Mouse (Mus musculus) hindbrain, embryonic 13.5 days (tissue): ENCODE data around the gene Capn10. TPM values are rescaled to one million over a fixed set of nuclear protein-coding genes. Genes with fewer than 3 reads are reported as not detected.
A peak's percentile ranks its signal among the peaks of the same experiment; 100 is the strongest.

ENCODE experiments used
- ATAC-seq: fragments of 200-750 bp; cut with Nextera tagmentation; 2 replicates; pipeline ENCODE4 v1.8.0; 2017; ENCODE audit warnings: moderate TSS enrichment; ENCODE audit not compliant: low FRiP score
- H3K27ac ChIP-seq: fragments of 300-500 bp; sonication (generic); 2 replicates; pipeline ENCODE4 v1.5.1; 2015; ENCODE audit warnings: inconsistent platforms, mild to moderate bottlenecking, moderate library complexity
- H3K27me3 ChIP-seq: fragments of 300-500 bp; sonication (generic); 2 replicates; pipeline ENCODE4 v1.6.1; 2015; ENCODE audit warnings: mild to moderate bottlenecking, inconsistent platforms
- H3K36me3 ChIP-seq: fragments of 300-500 bp; sonication (generic); 2 replicates; pipeline ENCODE4 v1.6.1; 2015; ENCODE audit warnings: mild to moderate bottlenecking, inconsistent platforms
- H3K4me1 ChIP-seq: fragments of 300-500 bp; sonication (generic); replicated peaks from 2 replicates; pipeline ENCODE4 v1.6.1; 2015; ENCODE audit warnings: inconsistent platforms
- H3K4me2 ChIP-seq: fragments of 300-500 bp; sonication (generic); 2 replicates; pipeline ENCODE4 v1.6.1; 2015; ENCODE audit warnings: inconsistent platforms, mild to moderate bottlenecking, moderate library complexity
- H3K4me3 ChIP-seq: fragments of 300-500 bp; sonication (generic); 2 replicates; pipeline ENCODE4 v1.5.1; 2015; ENCODE audit warnings: mild to moderate bottlenecking, inconsistent platforms
- H3K9ac ChIP-seq: fragments of 300-500 bp; sonication (generic); 2 replicates; pipeline ENCODE4 v1.6.1; 2015; ENCODE audit warnings: mild to moderate bottlenecking, inconsistent platforms
- H3K9me3 ChIP-seq: fragments of 300-500 bp; sonication (generic); 2 replicates; pipeline ENCODE4 v1.6.1; 2016; ENCODE audit warnings: inconsistent platforms
- WGBS: fragments of 180-500 bp; shearing (Covaris S2); methylation state at CpG from one replicate; pipeline ENCODE4 v1.1.7; 2015; 5-methylcytosine and 5-hydroxymethylcytosine counted together
- polyA plus RNA-seq: library from polyadenylated mRNA; unstranded; fragments of >200 nt; fragmentation: Nextera tagmentation; extraction: Ambion mirVana; gene quantifications from 2 replicates; pipeline ENCODE4 v1.2.1, GENCODE M21; 2015

Gene Capn10
- polyA plus RNA-seq, 1 experiment from 2014 or later = 58.9 TPM

- Histone ChIP-seq H3K36me3 (peaks cover 4% of the 10 kb centered on the region), H3K9ac (no peak overlapping the region), H3K4me3 (no peak overlapping the region), H3K4me1 (peaks cover 52% of the 10 kb centered on the region), H3K27me3 (peaks cover 7% of the 10 kb centered on the region; the same call in 1 of the 2 replicates), H3K9me3 (no peaks in the 10 kb centered on the region), H3K27ac (no peak overlapping the region), H3K4me2 (peak overlapping the region; percentile 86; the same call in 1 of the 2 replicates)
- 73% methylated on average over 4 of the region's 4 CpGs for WGBS
- ATAC-seq = no peak
Observed at GRCm38 (mm10) chr1:92909068-92909467, 25.1 kb upstream of the Capn10 start.

- Histone ChIP-seq H3K4me1 (peaks cover 60% of the 10 kb centered on the region), H3K9me3 (no peaks in the 10 kb centered on the region), H3K27ac (peak within 1 kb of the TSS; percentile 96), H3K36me3 (peaks cover 17% of the 10 kb centered on the region), H3K27me3 (peaks cover 3% of the 10 kb centered on the region; the same call in 1 of the 2 replicates), H3K4me2 (peak within 1 kb of the TSS; percentile 86), H3K4me3 (peak within 1 kb of the TSS; percentile 85), H3K9ac (peak within 1 kb of the TSS; percentile 96)
- peak; percentile 69 for ATAC-seq
- WGBS = 1% methylated on average over 34 of the region's 57 CpGs
Observed at GRCm38 (mm10) chr1:92910239-92910885, 23.8 kb upstream of the Capn10 start, which contains the start of gene Rnpepl1. TSS of gene Rnpepl1 (plus strand) at chr1:92910783.

GRCm38 (mm10) chr1:92910925-92911720, 23.1 kb upstream of the Capn10 start:
- under 1% methylated on average over 31 of the region's 85 CpGs for WGBS

GRCm38 (mm10) chr1:92911721-92912138, 22.4 kb upstream of the Capn10 start:
- Histone ChIP-seq H3K27ac (peak overlapping the region; percentile 96), H3K27me3 (0 out of 2 replicates have a peak, but pooled peaks cover 3% of the 10 kb centered on the region), H3K4me2 (peak overlapping the region; percentile 86), H3K9ac (peak overlapping the region; percentile 96), H3K36me3 (peaks cover 31% of the 10 kb centered on the region), H3K9me3 (no peaks in the 10 kb centered on the region), H3K4me3 (peak overlapping the region; percentile 85), H3K4me1 (peaks cover 57% of the 10 kb centered on the region)
- WGBS = 37% methylated on average over 8 of the region's 8 CpGs
- no peak for ATAC-seq

More at GRCm38 (mm10) chr1:92910925-92911720, 23.1 kb upstream of the Capn10 start:
- peak; percentile 23 for ATAC-seq
- Histone ChIP-seq H3K36me3 (peaks cover 24% of the 10 kb centered on the region), H3K4me3 (peak overlapping the region; percentile 85), H3K27me3 (0 out of 2 replicates have a peak, but pooled peaks cover 3% of the 10 kb centered on the region), H3K4me2 (peak overlapping the region; percentile 86), H3K27ac (peak overlapping the region; percentile 96), H3K9ac (peak overlapping the region; percentile 96), H3K4me1 (peaks cover 60% of the 10 kb centered on the region), H3K9me3 (no peaks in the 10 kb centered on the region)

- Histone ChIP-seq H3K36me3 (peaks cover 36% of the 10 kb centered on the region), H3K4me1 (peaks cover 57% of the 10 kb centered on the region), H3K27me3 (0 out of 2 replicates have a peak, but pooled peaks cover 3% of the 10 kb centered on the region), H3K9ac (peak overlapping the region; percentile 96), H3K4me2 (peak overlapping the region; percentile 86), H3K4me3 (peak overlapping the region; percentile 85), H3K27ac (peak overlapping the region; percentile 96), H3K9me3 (no peaks in the 10 kb centered on the region)
- WGBS = 39% methylated on average over 1 of the region's 1 CpGs
- no peak for ATAC-seq
Observed at GRCm38 (mm10) chr1:92912286-92912685, 21.9 kb upstream of the Capn10 start.

GRCm38 (mm10) chr1:92914239-92914638, 19.9 kb upstream of the Capn10 start:
- Histone ChIP-seq H3K4me2 (no peak overlapping the region), H3K27ac (no peak overlapping the region), H3K4me3 (no peak overlapping the region), H3K27me3 (no peaks in the 10 kb centered on the region), H3K9ac (peak overlapping the region; percentile 29; the same call in 1 of the 2 replicates), H3K36me3 (peaks cover 56% of the 10 kb centered on the region), H3K9me3 (no peaks in the 10 kb centered on the region), H3K4me1 (peaks cover 46% of the 10 kb centered on the region)
- WGBS = 80% methylated on average over 4 of the region's 4 CpGs
- no peak for ATAC-seq

GRCm38 (mm10) chr1:92914993-92915392, 19.2 kb upstream of the Capn10 start:
- peaks cover 39% of the 10 kb centered on the region for H3K4me1 ChIP-seq
- ATAC-seq = no peak
- H3K9me3 ChIP-seq = no peaks in the 10 kb centered on the region
- H3K4me3 ChIP-seq = no peak overlapping the region
- H3K27ac ChIP-seq = no peak overlapping the region
- no peak overlapping the region for H3K9ac ChIP-seq
- no peaks in the 10 kb centered on the region for H3K27me3 ChIP-seq
- peaks cover 63% of the 10 kb centered on the region for H3K36me3 ChIP-seq
- no peak overlapping the region for H3K4me2 ChIP-seq
- 97% methylated on average over 11 of the region's 11 CpGs for WGBS

GRCm38 (mm10) chr1:92916725-92917124, 17.5 kb upstream of the Capn10 start:
- Histone ChIP-seq H3K9me3 (no peaks in the 10 kb centered on the region), H3K36me3 (peaks cover 81% of the 10 kb centered on the region), H3K4me2 (no peak overlapping the region), H3K4me3 (no peak overlapping the region), H3K4me1 (peaks cover 30% of the 10 kb centered on the region), H3K27me3 (no peaks in the 10 kb centered on the region), H3K9ac (no peak overlapping the region), H3K27ac (no peak overlapping the region)
- ATAC-seq = no peak
- 96% methylated on average over 9 of the region's 9 CpGs for WGBS

GRCm38 (mm10) chr1:92919151-92919550, 15.0 kb upstream of the Capn10 start:
- peaks cover 7% of the 10 kb centered on the region; the same call in 1 of the 2 replicates for H3K4me1 ChIP-seq
- H3K4me2 ChIP-seq = no peak overlapping the region
- H3K27ac ChIP-seq = no peak overlapping the region
- ATAC-seq = no peak
- no peak overlapping the region for H3K9ac ChIP-seq
- H3K9me3 ChIP-seq = no peaks in the 10 kb centered on the region
- H3K36me3 ChIP-seq = peaks cover 76% of the 10 kb centered on the region
- H3K27me3 ChIP-seq = no peaks in the 10 kb centered on the region
- H3K4me3 ChIP-seq = no peak overlapping the region
- WGBS = 97% methylated on average over 11 of the region's 11 CpGs

GRCm38 (mm10) chr1:92919775-92920174, 14.4 kb upstream of the Capn10 start:
- Histone ChIP-seq H3K4me3 (no peak overlapping the region), H3K36me3 (peaks cover 70% of the 10 kb centered on the region)

GRCm38 (mm10) chr1:92920474-92921200, 13.5 kb upstream of the Capn10 start:
- Histone ChIP-seq H3K9ac (no peak overlapping the region), H3K4me2 (no peak overlapping the region), H3K4me3 (no peak overlapping the region), H3K27ac (no peak overlapping the region), H3K9me3 (no peaks in the 10 kb centered on the region), H3K4me1 (no peaks in the 10 kb centered on the region), H3K27me3 (no peaks in the 10 kb centered on the region; the same call in 1 of the 2 replicates), H3K36me3 (peaks cover 61% of the 10 kb centered on the region)
- 88% methylated on average over 7 of the region's 7 CpGs for WGBS
- no peak for ATAC-seq

More at GRCm38 (mm10) chr1:92919775-92920174, 14.4 kb upstream of the Capn10 start:
- no peaks in the 10 kb centered on the region for H3K9me3 ChIP-seq
- no peak overlapping the region for H3K9ac ChIP-seq
- H3K4me2 ChIP-seq = no peak overlapping the region
- ATAC-seq = no peak
- no peaks in the 10 kb centered on the region for H3K27me3 ChIP-seq
- H3K27ac ChIP-seq = no peak overlapping the region
- WGBS = 87% methylated on average over 12 of the region's 12 CpGs
- H3K4me1 ChIP-seq = 0 out of 2 replicates have a peak, but pooled peaks cover 2% of the 10 kb centered on the region

GRCm38 (mm10) chr1:92921496-92921895, 12.7 kb upstream of the Capn10 start:
- H3K4me2 ChIP-seq = no peak overlapping the region
- no peaks in the 10 kb centered on the region for H3K4me1 ChIP-seq
- WGBS = 91% methylated on average over 4 of the region's 4 CpGs
- H3K27ac ChIP-seq = no peak overlapping the region
- no peak overlapping the region for H3K9ac ChIP-seq
- H3K36me3 ChIP-seq = peaks cover 53% of the 10 kb centered on the region
- H3K4me3 ChIP-seq = no peak overlapping the region
- H3K9me3 ChIP-seq = no peaks in the 10 kb centered on the region
- no peak for ATAC-seq
- H3K27me3 ChIP-seq = peaks cover 2% of the 10 kb centered on the region; the same call in 1 of the 2 replicates
